Mouse (Mus musculus) cerebellum, adult (tissue): ENCODE results near the gene Josd1.

Experiments
- ATAC-seq: cut with Nextera tagmentation; 2 replicates; pipeline ENCODE4 v1.9.2; 2017; ENCODE audit warnings: mild to moderate bottlenecking, moderate library complexity, mixed read lengths; ENCODE audit not compliant: insufficient number of reproducible peaks, low FRiP score, low TSS enrichment

Gene Josd1

DNA sequence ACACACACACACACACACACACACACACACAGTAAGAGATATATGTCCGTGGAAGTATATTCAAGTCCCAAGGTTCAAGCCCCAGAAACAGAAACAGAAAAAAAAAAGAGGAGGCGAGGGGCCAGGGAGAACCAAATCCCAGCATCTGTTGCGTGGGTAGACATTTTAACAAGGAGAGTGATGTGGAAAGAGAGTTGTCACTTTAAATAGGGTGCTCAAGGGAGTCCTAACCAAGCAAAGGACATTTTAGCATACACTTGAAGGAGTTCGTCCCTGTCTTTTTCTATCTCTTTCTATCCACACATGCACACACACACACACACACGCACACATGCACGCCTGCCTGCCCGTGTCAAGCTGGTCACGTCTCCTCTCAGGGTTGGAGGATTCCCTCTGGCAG lies 23.1 kb downstream of the Josd1 start:
- ATAC-seq: no peak

- no peak for ATAC-seq
Measured at GRCm38 (mm10) chr15:79661852-79662251, 25.9 kb downstream of the Josd1 start.

DNA sequence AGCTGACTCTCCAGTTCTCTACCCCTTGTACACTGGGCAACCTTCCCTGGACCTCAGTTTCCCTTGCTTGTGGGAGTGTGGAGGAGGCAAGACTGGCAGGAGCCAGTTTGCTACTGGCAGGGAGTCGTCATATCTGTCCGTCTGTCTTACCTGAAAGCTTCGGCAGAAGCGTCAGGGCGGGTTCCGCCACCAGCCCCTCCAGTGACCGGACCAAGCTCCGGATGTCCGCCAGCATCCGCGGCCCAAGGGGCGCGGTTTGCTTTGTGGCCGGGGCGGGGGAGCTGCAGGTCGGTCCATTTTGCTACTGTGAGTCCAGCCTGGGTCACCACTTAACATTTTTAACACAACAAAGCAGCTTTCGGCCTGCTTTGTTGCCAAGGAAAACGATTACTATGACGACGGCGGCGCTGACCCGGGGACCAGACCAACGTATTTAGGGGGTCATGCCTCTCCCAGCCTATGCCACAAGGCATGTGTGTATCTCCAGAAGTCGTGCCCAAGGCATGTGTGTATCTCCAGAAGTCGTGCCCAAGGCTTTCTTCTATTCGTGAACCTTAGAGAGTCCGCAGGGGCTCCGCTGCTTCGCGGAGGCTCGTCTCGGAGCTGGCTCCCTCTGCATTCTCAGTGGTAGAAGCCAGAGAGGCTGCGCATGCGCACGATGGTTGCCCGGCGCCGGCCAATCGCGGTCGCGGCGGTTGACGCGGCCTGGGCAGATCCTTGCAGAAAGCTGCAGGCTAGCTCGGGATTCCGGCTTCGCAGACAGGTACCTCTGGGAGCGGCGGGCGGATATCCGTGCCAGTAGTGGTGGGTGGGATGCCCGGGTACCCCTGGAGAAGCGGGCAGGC lies 29.0 kb downstream of the Josd1 start, which contains the start of the genes Fam227a and Cby1:
TSS of gene Fam227a (minus strand) at position 426 of the 845 bp plus-strand sequence.
TSS of gene Cby1 (plus strand) at position 669 of the 845 bp plus-strand sequence.
- ATAC-seq: peak; percentile 91

DNA sequence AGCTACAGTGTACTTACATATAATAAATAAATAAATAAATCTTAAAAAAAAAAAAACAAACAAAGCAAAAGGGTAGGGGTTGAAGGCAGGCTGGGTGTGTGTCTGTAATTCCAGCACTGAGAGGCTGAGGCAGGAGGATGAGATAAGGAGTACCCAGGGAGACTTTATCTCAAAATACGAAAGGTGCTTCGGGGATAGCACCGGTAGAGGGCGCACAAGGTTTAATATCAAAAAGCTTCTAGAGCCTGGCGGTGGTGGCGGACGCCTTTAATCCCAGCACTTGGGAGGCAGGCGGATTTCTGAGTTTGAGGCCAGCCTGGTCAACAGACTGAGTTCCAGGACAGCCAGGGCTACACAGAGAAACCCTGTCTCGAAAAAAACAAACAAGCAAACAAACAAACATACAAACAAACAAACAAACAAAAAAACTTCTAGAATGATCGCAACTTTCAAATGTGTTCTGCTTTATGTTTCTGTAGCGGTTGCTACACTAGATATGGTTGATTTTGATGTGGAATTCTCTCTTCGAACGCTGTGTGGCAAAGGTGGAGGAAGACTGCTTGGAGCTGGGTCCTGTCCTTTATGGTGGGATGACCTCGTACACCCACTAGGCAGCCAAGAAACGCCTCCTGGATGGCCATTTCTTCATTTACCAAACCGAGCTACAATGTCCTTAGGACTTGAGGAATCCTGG lies 29.7 kb downstream of the Josd1 start:
- 0 out of 2 replicates have a peak, but pooled peaks have one; percentile 42 for ATAC-seq

DNA sequence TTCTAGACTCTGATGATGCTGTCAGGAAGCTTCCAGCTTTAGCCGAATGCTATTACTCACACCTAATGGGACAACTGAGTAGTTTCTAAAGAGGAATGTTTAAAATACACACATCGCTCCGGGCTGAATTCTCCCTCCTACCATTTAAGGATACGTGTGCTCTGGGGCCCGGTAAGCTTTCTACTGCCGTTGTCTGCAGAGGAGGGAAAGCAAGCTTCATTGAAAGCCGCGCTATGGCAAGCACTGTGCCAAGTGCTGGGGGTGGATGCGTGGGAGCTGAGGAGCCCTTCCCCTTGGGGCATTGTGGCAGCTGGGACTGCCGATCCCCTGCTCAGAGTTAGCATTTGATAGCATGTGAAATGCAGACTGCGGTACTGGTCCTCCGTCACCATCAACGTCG lies 31.3 kb downstream of the Josd1 start:
- no peak for ATAC-seq

DNA sequence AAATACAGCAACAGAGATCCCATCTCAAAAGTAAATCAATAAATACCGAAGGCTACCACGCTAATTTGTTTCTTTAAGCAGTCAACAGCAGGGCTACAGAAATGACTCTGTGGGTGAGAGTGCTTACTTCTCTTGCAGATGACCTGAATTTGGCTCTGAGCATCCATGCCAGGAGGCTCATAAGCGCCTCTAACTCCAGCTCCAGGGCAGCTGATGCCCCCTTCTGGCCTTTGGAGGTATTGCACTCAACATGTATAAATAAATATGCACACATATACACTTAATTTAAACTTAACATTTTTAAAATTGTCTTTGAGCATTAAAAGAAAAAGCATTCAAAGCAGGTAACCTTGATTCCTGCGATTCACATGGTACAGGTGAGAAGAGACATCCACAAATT lies 36.2 kb downstream of the Josd1 start:
- ATAC-seq: no peak

GRCm38 (mm10) chr15:79650569-79650968 lies 37.1 kb downstream of the Josd1 start:
- no peak for ATAC-seq

GRCm38 (mm10) chr15:79648130-79648529 lies 39.6 kb downstream of the Josd1 start:
- no peak for ATAC-seq

- no peak for ATAC-seq
Measured at GRCm38 (mm10) chr15:79645483-79645882, 42.2 kb downstream of the Josd1 start.

- no peak for ATAC-seq
Measured at GRCm38 (mm10) chr15:79641135-79641817, 46.4 kb downstream of the Josd1 start.

DNA sequence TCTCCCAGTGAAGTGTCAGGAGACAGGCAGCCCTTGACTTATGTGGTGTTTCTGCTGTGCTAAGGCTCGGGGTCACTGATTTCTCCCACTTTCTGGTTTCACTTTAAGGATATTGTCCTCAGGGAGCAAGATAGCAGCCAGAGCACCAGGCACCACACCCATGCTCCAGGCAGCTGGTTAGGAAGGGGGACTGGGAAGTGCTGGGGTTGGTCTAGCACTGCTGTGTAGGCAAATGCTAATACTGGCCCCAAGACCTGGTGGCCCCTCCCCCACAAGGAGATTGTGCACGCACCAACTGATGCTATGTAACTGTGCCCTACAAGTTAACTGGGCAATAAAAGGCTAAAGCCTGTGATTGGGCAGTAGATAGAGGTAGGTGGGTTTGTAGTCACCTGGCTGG lies 57.2 kb downstream of the Josd1 start:
- ATAC-seq: no peak
